Mouse (Mus musculus) neural tube, embryonic 13.5 days (tissue): Measurements from ENCODE around the gene Tnfaip6. TPM values are rescaled to one million over a fixed set of nuclear protein-coding genes. Genes with fewer than 3 reads are reported as not detected.
A peak's percentile ranks its signal among the peaks of the same experiment; 100 is the strongest.
"Not testable (repeated sequence)": the region's sequence is repeated elsewhere in the genome, so short reads cannot be mapped to it uniquely, and the experiment has no call there.

Experiments
- ATAC-seq: fragments of 200-750 bp; cut with Nextera tagmentation; 2 replicates; pipeline ENCODE4 v1.8.0; 2017; ENCODE audit warnings: low read depth, mild to moderate bottlenecking, moderate TSS enrichment, moderate library complexity
- H3K27ac ChIP-seq: fragments of 300-500 bp; sonication (generic); replicated peaks from 2 replicates; pipeline ENCODE4 v1.5.1; 2015; ENCODE audit warnings: moderate library complexity, mild to moderate bottlenecking, inconsistent platforms
- H3K27me3 ChIP-seq: fragments of 300-500 bp; sonication (generic); 2 replicates; pipeline ENCODE4 v1.6.1; 2015; ENCODE audit warnings: mild to moderate bottlenecking, inconsistent platforms
- H3K36me3 ChIP-seq: fragments of 300-500 bp; sonication (generic); 2 replicates; pipeline ENCODE4 v1.6.1; 2015; ENCODE audit warnings: mild to moderate bottlenecking, inconsistent platforms
- H3K4me1 ChIP-seq: fragments of 300-500 bp; sonication (generic); replicated peaks from 2 replicates; pipeline ENCODE4 v1.6.1; 2015; ENCODE audit warnings: inconsistent platforms
- H3K4me2 ChIP-seq: fragments of 300-500 bp; sonication (generic); 2 replicates; pipeline ENCODE4 v1.6.1; 2015; ENCODE audit warnings: inconsistent platforms, mild to moderate bottlenecking, moderate library complexity
- H3K4me3 ChIP-seq: fragments of 300-500 bp; sonication (generic); 2 replicates; pipeline ENCODE4 v1.5.1; 2015; ENCODE audit warnings: mild to moderate bottlenecking, inconsistent platforms
- H3K9ac ChIP-seq: fragments of 300-500 bp; sonication (generic); 2 replicates; pipeline ENCODE4 v1.6.1; 2015; ENCODE audit warnings: moderate library complexity, mild to moderate bottlenecking, inconsistent platforms
- H3K9me3 ChIP-seq: fragments of 300-500 bp; sonication (generic); 2 replicates; pipeline ENCODE4 v1.6.1; 2016; ENCODE audit warnings: inconsistent platforms
- WGBS: fragments of 180-500 bp; shearing (Covaris S2); methylation state at CpG from one replicate; pipeline ENCODE4 v1.1.7; 2015; 5-methylcytosine and 5-hydroxymethylcytosine counted together
- polyA plus RNA-seq: library from polyadenylated mRNA; unstranded; fragments of >200 nt; fragmentation: Nextera tagmentation; extraction: Ambion mirVana; gene quantifications from 2 replicates; pipeline ENCODE4 v1.2.1, GENCODE M21; 2015

The Tnfaip6 gene
- polyA plus RNA-seq = 7.4 and 12.2 TPM in 2 replicates

DNA sequence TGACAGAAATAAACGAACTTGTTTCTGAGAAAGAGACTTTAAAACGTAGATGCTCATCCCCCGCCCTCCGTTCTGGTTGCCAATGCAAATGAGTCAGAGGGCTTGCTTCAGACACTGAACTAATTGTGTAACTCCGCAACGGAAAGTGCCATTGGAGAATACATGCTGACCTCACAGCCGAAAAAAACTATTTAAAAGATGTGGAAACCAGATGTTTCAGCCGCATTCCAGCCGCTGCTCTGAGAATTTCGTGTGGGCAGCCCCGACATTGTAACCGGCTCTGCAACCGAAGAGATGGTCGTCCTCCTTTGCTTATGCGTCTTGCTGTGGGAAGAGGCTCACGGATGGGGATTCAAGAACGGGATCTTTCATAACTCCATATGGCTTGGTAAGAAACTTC lies at the start of gene Tnfaip6:
Tnfaip6 (plus strand) TSS at position 128 of the 400 bp plus-strand sequence.
- ATAC-seq = no peak
- under 1% methylated on average over 17 of the region's 17 CpGs for WGBS
- peak within 1 kb of the TSS; percentile 67 for H3K9ac ChIP-seq
- H3K9me3 ChIP-seq = no peaks in the 10 kb centered on the region
- peaks cover 25% of the 10 kb centered on the region for H3K4me1 ChIP-seq
- peak within 1 kb of the TSS; percentile 44 for H3K4me3 ChIP-seq
- H3K27ac ChIP-seq = no peak within 1 kb of the TSS
- H3K4me2 ChIP-seq = peak within 1 kb of the TSS; percentile 72
- no peaks in the 10 kb centered on the region for H3K27me3 ChIP-seq
- H3K36me3 ChIP-seq = no peaks in the 10 kb centered on the region

- Histone ChIP-seq H3K4me1 (no peaks in the 10 kb centered on the region), H3K36me3 (no peaks in the 10 kb centered on the region), H3K9me3 (no peaks in the 10 kb centered on the region), H3K4me2 (no peak overlapping the region), H3K9ac (no peak overlapping the region), H3K27ac (no peak overlapping the region), H3K27me3 (no peaks in the 10 kb centered on the region), H3K4me3 (no peak overlapping the region)
- no peak for ATAC-seq
- 76% methylated on average over 2 of the region's 2 CpGs for WGBS
Observed at GRCm38 (mm10) chr2:51989559-51989958, 48.2 kb upstream of the Tnfaip6 start.

- WGBS = 92% methylated on average over 6 of the region's 6 CpGs
- no peaks in the 10 kb centered on the region for H3K9me3 ChIP-seq
- no peak overlapping the region for H3K4me3 ChIP-seq
- no peak overlapping the region for H3K4me2 ChIP-seq
- no peaks in the 10 kb centered on the region for H3K27me3 ChIP-seq
- no peak overlapping the region for H3K27ac ChIP-seq
- no peaks in the 10 kb centered on the region for H3K36me3 ChIP-seq
- ATAC-seq = no peak
- no peaks in the 10 kb centered on the region for H3K4me1 ChIP-seq
- H3K9ac ChIP-seq = no peak overlapping the region
Observed at GRCm38 (mm10) chr2:51991447-51991846, 46.4 kb upstream of the Tnfaip6 start.

DNA sequence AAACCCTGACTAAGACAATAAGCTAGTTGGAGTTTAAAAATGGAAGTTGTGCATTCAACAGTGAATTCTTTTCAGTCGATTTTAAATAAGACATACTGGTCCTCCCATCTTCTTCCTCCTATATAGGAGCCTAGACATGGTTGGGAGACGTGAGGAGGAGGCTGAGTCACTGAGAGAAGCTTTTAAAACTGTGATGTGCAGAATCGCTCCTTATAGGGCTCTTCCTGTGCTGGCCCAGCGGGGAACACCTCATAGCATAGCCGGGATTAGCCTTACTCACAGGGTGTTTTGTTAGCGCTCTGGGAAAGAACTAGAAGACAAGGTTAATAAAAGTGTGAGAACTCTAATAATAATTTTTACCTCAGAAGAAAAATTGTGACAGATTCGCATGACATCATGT lies 37.8 kb upstream of the Tnfaip6 start:
- Histone ChIP-seq H3K36me3 (no peaks in the 10 kb centered on the region), H3K9me3 (no peaks in the 10 kb centered on the region), H3K9ac (no peak overlapping the region), H3K4me1 (no peaks in the 10 kb centered on the region), H3K27me3 (no peaks in the 10 kb centered on the region), H3K4me3 (no peak overlapping the region), H3K4me2 (no peak overlapping the region), H3K27ac (no peak overlapping the region)
- no peak for ATAC-seq
- 69% methylated on average over 7 of the region's 7 CpGs for WGBS

DNA sequence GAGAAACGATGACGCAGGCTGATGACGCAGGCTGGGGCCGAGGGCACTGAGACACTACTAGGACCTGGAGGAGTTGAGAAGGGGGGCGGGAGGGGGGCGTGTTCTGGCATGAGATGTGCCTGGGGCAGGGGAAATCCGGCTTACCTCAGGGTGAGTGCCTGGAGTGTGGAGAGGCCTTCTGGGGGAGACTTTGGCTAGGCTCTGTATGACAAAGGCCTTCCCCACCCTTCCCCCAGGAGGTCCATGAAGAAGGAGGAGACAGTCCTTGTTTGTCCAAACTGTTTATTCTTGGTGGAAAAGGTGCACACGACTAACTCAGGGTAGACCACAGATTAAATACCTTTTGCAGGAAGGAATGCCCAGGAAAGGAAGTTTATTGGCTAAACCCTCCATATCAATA lies 36.3 kb upstream of the Tnfaip6 start:
- Histone ChIP-seq H3K4me3 (no peak overlapping the region), H3K27me3 (no peaks in the 10 kb centered on the region), H3K9me3 (no peaks in the 10 kb centered on the region), H3K4me2 (no peak overlapping the region), H3K9ac (no peak overlapping the region), H3K27ac (no peak overlapping the region), H3K4me1 (no peaks in the 10 kb centered on the region), H3K36me3 (no peaks in the 10 kb centered on the region)
- WGBS = 92% methylated on average over 8 of the region's 8 CpGs
- ATAC-seq = no peak

DNA sequence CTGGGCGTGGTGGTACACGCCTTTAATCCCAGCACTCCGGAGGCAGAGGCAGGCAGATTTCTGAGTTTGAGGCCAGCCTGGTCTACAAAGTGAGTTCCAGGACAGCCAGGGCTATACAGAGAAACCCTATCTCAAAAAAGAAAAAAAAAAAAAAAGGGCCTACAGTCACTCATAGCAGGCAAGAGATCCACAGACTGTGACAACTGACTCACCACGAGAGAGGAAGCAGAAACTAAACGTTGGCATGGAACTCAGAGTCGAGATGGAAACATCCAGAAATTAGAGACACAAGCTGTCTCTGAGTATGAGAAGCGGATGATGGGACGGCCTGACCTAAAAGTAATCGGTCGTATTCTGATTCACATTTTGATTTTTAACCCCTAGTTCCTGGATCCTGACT lies 35.5 kb upstream of the Tnfaip6 start:
- not testable (repeated sequence) for ATAC-seq, H3K4me3 ChIP-seq, H3K4me1 ChIP-seq, H3K27ac ChIP-seq, H3K9ac ChIP-seq, H3K36me3 ChIP-seq, H3K4me2 ChIP-seq, H3K27me3 ChIP-seq, H3K9me3 ChIP-seq
- 92% methylated on average over 10 of the region's 10 CpGs for WGBS

GRCm38 (mm10) chr2:52006380-52006779 lies 31.4 kb upstream of the Tnfaip6 start:
- Histone ChIP-seq H3K4me2 (no peak overlapping the region), H3K4me1 (no peaks in the 10 kb centered on the region), H3K9me3 (no peaks in the 10 kb centered on the region), H3K27me3 (no peaks in the 10 kb centered on the region), H3K9ac (no peak overlapping the region), H3K36me3 (no peaks in the 10 kb centered on the region), H3K4me3 (no peak overlapping the region), H3K27ac (no peak overlapping the region)
- no peak for ATAC-seq
- 67% methylated on average over 3 of the region's 3 CpGs for WGBS

DNA sequence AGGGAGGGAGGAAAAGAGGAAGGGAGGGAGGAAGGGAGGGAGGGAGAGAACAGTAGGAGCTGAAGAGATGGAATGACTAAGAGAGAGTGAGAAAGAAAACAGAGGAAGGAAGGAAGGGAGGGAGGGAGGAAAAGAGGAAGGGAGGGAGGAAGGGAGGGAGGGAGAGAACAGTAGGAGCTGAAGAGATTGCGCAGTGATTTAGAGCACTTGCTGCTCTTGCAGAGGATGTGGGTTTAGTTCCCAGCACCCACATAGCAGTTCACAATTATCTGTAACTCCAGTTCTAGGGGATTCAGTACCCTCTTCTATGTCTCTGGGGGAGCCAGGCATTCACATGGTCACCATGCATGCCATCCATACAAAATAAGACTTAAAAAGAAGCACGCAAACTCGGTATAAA lies 26.0 kb upstream of the Tnfaip6 start:
- not testable (repeated sequence) for H3K27ac ChIP-seq, H3K4me3 ChIP-seq, H3K9me3 ChIP-seq, H3K4me1 ChIP-seq, H3K9ac ChIP-seq, H3K4me2 ChIP-seq, ATAC-seq, H3K27me3 ChIP-seq, H3K36me3 ChIP-seq
- 84% methylated on average over 3 of the region's 3 CpGs for WGBS

DNA sequence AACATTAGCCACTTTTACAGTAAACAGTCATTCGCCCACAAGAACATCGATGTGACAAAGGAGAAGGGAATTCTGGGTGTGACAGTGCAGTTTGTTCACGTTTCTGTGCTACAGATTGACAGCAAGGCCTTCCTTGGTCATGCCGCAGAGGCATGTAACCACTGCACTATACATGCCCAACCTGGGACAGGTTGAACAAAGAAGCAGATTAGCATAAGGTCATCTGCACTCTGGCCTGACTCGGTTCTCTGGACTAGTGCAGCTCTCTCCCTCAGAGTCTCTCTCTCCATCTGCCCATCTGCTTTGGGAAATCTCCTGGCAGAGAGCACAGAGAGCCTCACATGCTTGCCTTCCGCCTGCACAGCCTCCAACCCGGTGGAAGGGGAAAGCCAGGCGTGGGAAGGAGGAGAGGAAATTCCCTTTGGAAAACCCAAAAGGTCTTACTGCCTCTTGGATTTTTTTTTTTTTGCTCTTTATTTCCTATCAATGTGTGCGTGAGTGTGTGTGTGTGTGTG lies 24.4 kb upstream of the Tnfaip6 start:
- Histone ChIP-seq H3K27ac (no peak overlapping the region), H3K27me3 (no peaks in the 10 kb centered on the region), H3K4me2 (no peak overlapping the region), H3K9me3 (no peaks in the 10 kb centered on the region), H3K36me3 (no peaks in the 10 kb centered on the region), H3K9ac (no peak overlapping the region), H3K4me3 (no peak overlapping the region), H3K4me1 (peaks cover 10% of the 10 kb centered on the region)
- ATAC-seq = no peak
- 74% methylated on average over 9 of the region's 9 CpGs for WGBS

DNA sequence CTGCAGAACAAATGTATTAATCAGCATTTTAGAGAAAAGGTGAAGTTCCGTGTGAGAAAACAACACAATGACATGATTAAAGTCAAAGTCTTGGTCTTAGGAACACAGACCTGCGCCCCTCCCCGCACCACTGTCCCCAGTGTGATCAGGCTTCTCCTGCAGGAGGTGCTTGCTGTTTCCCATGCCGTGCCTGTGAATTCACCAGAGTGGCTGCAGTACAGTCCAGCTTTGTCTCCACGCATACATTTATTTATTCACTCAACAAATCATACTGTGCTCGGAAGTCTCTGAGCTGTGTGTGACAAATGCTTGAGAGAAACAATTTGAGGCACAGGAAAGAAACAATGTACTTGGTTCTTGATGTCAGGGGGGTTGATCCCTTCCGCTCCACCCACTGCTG lies 21.4 kb upstream of the Tnfaip6 start:
- no peaks in the 10 kb centered on the region for H3K27me3 ChIP-seq
- WGBS = 30% methylated on average over 7 of the region's 7 CpGs
- H3K9me3 ChIP-seq = no peaks in the 10 kb centered on the region
- no peak overlapping the region for H3K27ac ChIP-seq
- ATAC-seq = no peak
- H3K4me3 ChIP-seq = no peak overlapping the region
- no peaks in the 10 kb centered on the region for H3K36me3 ChIP-seq
- peaks cover 10% of the 10 kb centered on the region for H3K4me1 ChIP-seq
- peak overlapping the region; percentile 28 for H3K4me2 ChIP-seq
- H3K9ac ChIP-seq = no peak overlapping the region

- Histone ChIP-seq H3K9me3 (no peaks in the 10 kb centered on the region), H3K9ac (no peak overlapping the region), H3K36me3 (no peaks in the 10 kb centered on the region), H3K4me3 (no peak overlapping the region), H3K27me3 (no peaks in the 10 kb centered on the region), H3K27ac (no peak overlapping the region), H3K4me2 (no peak overlapping the region), H3K4me1 (no peaks in the 10 kb centered on the region)
- 89% methylated on average over 4 of the region's 4 CpGs for WGBS
- no peak for ATAC-seq
Observed at GRCm38 (mm10) chr2:52027061-52027460, 10.7 kb upstream of the Tnfaip6 start.

- ATAC-seq = no peak
- WGBS = 88% methylated on average over 3 of the region's 3 CpGs
- H3K36me3 ChIP-seq = no peaks in the 10 kb centered on the region
Observed at GRCm38 (mm10) chr2:52029426-52029825, 8.4 kb upstream of the Tnfaip6 start.

DNA sequence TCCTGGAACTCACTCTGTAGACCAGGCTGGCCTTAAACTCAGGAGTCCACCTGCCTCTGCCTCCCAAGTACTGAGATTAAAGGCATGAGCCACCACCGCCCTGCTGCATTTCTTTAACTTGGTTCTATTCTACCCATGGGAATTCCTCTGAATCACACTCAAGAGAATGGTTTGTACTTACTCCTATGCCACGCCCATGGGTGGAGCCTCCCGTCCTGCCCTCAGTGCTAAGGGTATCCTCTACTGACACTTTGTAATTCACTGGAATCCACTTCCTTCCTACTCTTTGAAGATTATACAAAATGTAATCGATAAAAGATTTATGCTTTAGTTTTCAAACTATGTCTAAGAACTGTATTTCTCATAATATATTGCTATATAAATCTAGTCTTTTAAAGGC lies 6.3 kb upstream of the Tnfaip6 start:
- H3K27me3 ChIP-seq = no peaks in the 10 kb centered on the region
- H3K9ac ChIP-seq = no peak overlapping the region
- WGBS = 85% methylated on average over 4 of the region's 4 CpGs
- H3K36me3 ChIP-seq = no peaks in the 10 kb centered on the region
- H3K27ac ChIP-seq = no peak overlapping the region
- no peaks in the 10 kb centered on the region for H3K9me3 ChIP-seq
- no peaks in the 10 kb centered on the region for H3K4me1 ChIP-seq
- no peak overlapping the region for H3K4me2 ChIP-seq
- no peak overlapping the region for H3K4me3 ChIP-seq
- no peak for ATAC-seq

More at GRCm38 (mm10) chr2:52029426-52029825, 8.4 kb upstream of the Tnfaip6 start:
- no peaks in the 10 kb centered on the region for H3K27me3 ChIP-seq
- H3K4me2 ChIP-seq = no peak overlapping the region
- no peak overlapping the region for H3K4me3 ChIP-seq
- H3K4me1 ChIP-seq = no peaks in the 10 kb centered on the region
- H3K9ac ChIP-seq = no peak overlapping the region
- no peaks in the 10 kb centered on the region for H3K9me3 ChIP-seq
- no peak overlapping the region for H3K27ac ChIP-seq
